Mouse (Mus musculus) CD8-positive naive resting alpha-beta T cell, adult 57 days (primary cell): Measurements from ENCODE around the gene Pramef12. TPM values are rescaled to one million over a fixed set of nuclear protein-coding genes. Genes with fewer than 3 reads are reported as not detected.

Experiments used
- total RNA-seq: library from RNA; stranded (reverse); gene quantifications from one replicate; pipeline ENCODE4 v1.2.4, GENCODE M21; 2023

Pramef12 gene
- not detected for total RNA-seq

GRCm38 (mm10) chr4:144408290-144408689, at the start of gene Pramef12:
Pramef12 (minus strand) TSS chr4:144408464.

GRCm38 (mm10) chr4:144453217-144453616, 45.0 kb upstream of the Pramef12 start, which contains the start of gene Gm9944:
Gm9944 (minus strand) TSS chr4:144453317.

GRCm38 (mm10) chr4:144438672-144439071, 30.4 kb upstream of the Pramef12 start, which contains the start of gene 1700012P22Rik:
1700012P22Rik (minus strand) TSS chr4:144438772.

GRCm38 (mm10) chr4:144377911-144378310, 30.4 kb downstream of the Pramef12 start, which contains the start of gene Pramef20:
Pramef20 (minus strand) TSS chr4:144377933.

GRCm38 (mm10) chr4:144357642-144358041, 50.6 kb downstream of the Pramef12 start, which contains the start of gene Gm13119:
Gm13119 (plus strand) TSS chr4:144357942.

Other genes with a start within 250 kb of the Pramef12 start
- gene Oog3, start 245.8 kb downstream of the Pramef12 start, total RNA-seq: not detected
- gene Oog2, start 217.7 kb downstream of the Pramef12 start, total RNA-seq: not detected
- not detected for gene C87977, start 195.1 kb downstream of the Pramef12 start, total RNA-seq
- not detected for gene Pramel5, start 128.0 kb downstream of the Pramef12 start, total RNA-seq
- not detected for gene Gm13128, start 78.2 kb downstream of the Pramef12 start, total RNA-seq
- not detected for gene Gm13119, start 50.5 kb downstream of the Pramef12 start, total RNA-seq
- not detected for gene Pramef20, start 30.5 kb downstream of the Pramef12 start, total RNA-seq
- not detected for gene 1700012P22Rik, start 30.3 kb upstream of the Pramef12 start, total RNA-seq
- not detected for gene Gm9944, start 44.9 kb upstream of the Pramef12 start, total RNA-seq
- gene Aadacl3, start 55.3 kb upstream of the Pramef12 start, total RNA-seq: not detected
- not detected for gene 9430007A20Rik, start 111.4 kb upstream of the Pramef12 start, total RNA-seq
- gene Gm13124, start 156.7 kb upstream of the Pramef12 start, total RNA-seq: not detected
- gene Aadacl4, start 205.2 kb upstream of the Pramef12 start, total RNA-seq: not detected